Mouse (Mus musculus) testis, postnatal 14 days (tissue): Measurements from ENCODE around the gene Efhd1.

Experiments
- DNase-seq: peaks from one replicate; pipeline ENCODE4 v3.0.0; 2021; ENCODE audit warnings: low spot score

Gene Efhd1

DNA sequence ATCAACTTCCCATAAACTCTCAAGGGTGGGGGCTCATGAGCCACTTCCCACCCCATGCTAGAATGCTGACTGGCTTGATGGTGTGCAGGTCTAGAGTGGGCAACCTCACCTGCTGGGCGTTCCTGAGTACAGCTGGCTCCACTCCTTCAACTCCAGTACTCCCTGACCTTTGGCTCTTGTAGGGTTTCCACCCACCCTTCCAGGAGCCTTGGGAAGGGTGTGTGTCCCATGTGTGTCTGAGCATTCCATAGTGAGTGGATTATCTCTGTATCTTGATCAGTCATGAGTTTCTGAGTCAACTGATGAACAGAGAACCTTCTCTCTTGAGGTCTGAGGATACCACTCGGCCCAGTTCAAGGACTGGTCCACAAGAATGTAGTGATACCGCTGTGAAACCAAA, 44.8 kb downstream of the Efhd1 start:
- no peak for DNase-seq

- no peak for DNase-seq
These were observed 45.5 kb downstream of the Efhd1 start for GRCm38 (mm10) chr1:87309621-87310020.

- no peak for DNase-seq
These were observed 48.5 kb downstream of the Efhd1 start for GRCm38 (mm10) chr1:87312681-87313080.

- DNase-seq = no peak
These were observed 49.0 kb downstream of the Efhd1 start for GRCm38 (mm10) chr1:87313116-87313515.

- no peak for DNase-seq
These were observed 49.8 kb downstream of the Efhd1 start for GRCm38 (mm10) chr1:87313843-87314570.

DNA sequence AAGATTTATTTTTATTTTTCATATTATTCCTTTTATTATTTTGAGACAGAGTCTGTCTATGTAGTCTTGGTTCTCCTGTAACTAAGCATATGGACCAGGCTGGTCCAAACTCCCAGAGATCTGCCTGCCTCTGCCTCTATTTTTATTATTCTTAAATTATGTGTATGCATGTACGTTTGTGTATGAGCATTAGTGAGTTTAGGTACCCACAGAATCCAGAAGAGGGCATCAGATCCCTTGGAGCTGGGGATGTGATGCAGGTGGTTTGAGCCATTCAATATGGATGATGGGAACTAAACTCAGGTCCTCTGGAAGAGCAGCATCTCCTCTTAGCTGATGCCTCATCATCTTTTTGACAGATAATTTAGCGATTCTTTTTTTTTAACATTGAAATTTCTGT, 51.3 kb downstream of the Efhd1 start:
- no peak for DNase-seq

GRCm38 (mm10) chr1:87315894-87316293, 51.7 kb downstream of the Efhd1 start:
- DNase-seq = no peak

GRCm38 (mm10) chr1:87316672-87317071, 52.5 kb downstream of the Efhd1 start:
- no peak for DNase-seq

DNA sequence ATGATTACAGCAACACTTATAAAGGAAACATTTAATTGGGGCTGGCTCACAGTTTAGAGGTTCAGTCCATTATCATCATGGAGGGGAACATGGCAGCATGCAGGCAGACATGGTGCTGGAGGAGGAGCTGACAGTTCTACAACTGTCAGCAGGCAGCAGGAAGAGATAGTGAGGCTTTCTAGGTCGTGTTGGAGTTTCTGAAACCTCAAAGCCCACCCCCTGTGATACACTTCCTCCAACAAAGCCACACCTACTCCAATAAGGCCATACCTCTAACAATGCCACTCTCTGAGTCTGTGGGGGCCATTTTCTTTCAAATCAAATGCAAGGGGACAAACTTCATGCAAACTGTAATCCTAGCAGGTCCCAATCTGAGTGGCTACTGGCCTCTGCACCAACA, 56.9 kb downstream of the Efhd1 start:
- no peak for DNase-seq

DNA sequence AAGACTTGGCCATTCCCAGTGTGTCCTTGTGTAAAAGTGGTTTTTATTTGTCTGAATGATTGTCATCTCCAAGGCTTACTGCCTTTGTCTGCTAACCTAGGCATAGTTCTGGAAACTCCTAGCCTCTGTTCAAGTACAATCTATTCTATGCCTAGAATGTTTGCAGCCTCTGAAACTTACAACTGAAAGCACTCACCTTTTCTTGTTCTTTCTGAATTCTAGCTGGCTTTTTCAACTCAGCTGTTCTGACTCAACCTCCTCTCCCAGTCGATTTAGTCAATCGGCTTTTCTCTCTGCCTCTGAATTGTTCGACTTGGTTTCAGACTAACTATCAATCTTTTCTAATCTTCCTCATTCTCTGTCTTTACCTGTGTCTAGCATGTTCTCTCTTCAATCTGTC, 58.6 kb downstream of the Efhd1 start:
- no peak for DNase-seq

DNA sequence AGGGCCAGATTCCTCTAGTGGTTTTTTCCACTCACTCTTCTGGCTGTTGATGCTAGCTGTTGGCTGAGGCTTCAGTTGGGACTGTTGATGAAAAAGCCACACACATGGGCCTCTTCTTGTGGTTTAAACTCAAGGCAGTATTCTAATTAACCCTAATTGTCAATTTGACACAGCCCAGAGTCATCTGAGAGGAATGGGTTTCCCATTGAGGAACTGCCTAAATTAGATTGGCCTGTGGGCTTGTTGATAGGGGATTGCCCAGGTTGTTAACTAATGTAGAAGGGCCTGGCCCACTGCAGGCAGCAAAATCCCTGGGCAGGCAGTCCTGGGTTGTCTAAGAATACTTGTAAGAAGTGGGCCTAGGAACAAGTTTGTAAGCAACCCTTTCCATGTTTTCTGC, 60.5 kb downstream of the Efhd1 start:
- no peak for DNase-seq

GRCm38 (mm10) chr1:87326742-87327163, 62.6 kb downstream of the Efhd1 start, which contains the start of gene Gigyf2:
Gigyf2 (plus strand) TSS chr1:87326998.
- peak; percentile 98 for DNase-seq

DNA sequence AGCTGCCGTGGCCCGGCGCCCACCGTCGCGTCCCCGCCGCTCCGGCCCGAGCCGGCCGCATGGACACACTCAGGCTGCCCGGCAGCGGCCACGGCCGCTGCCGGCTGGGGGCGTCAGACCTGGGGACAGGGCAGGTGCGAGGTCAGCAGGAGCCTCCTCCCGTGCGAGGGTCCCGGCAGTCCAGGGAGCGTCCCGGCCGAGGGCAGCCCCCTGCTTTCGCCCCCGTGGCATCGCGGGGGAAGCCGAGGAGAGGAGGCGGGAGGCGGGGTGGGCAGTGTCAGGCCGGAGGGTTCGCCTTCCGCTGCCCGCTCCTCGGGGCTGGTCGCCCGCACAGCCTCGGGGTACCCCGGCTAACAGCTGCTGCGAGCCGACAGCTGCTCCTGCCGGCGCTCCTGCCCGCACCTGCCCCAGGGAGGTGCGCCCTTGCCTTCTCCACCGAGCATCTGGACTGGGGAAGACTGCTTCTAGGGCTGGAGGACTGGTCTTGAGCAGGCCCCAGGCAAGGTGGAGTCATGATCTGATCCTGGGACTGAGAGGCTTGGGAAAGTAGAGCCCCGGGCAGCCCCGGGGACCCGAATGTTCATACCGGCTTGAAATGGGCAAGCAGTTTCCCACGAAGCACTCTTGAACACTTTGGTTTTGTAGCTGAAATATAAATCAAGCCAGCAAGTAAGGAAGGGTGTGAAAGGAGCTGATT, 63.1 kb downstream of the Efhd1 start:
- peak; percentile 75 for DNase-seq

- peak; percentile 23 for DNase-seq
These were observed 67.6 kb downstream of the Efhd1 start for GRCm38 (mm10) chr1:87331774-87332173.

DNA sequence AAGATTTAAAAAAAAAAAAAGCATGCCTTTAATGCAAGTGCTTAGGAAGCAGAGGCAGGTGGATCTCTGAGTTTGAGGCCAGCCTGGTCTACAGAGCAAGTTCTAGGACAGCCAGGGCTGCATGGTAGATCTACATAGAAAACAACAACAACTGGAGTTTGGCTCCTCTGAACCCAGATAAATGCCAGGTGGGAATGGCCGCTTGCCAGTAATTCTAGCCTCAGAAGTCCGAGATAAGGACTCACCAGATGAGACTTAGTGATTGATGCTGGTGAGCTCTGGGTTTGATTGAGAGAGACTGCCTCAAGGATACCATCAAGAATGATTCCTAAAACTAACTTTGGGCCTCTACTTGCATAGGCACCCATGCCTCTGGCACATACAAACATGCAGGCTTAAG, 86.4 kb downstream of the Efhd1 start:
- no peak for DNase-seq

- no peak for DNase-seq
These were observed 96.1 kb downstream of the Efhd1 start for GRCm38 (mm10) chr1:87360276-87360675.
